Mouse (Mus musculus) CH12.LX (cell line): ENCODE measurements at regions not wholly inside any gene's neighbourhood (a gene's known extent, or its start where the extent isn't known, plus 50 kb on each side); places are given as distances from the start of the nearest gene placed in this dataset.

Source experiments
- POLR2A ChIP-seq: IDR thresholded peaks from 2 replicates; pipeline ENCODE4 v1.6.1; 2011; ENCODE audit warnings: low read depth, mild to moderate bottlenecking, improper control_type of control experiment, low read length
- ZNF384 ChIP-seq: IDR thresholded peaks from 2 replicates; pipeline ENCODE4 v1.6.1; 2012; ENCODE audit warnings: low read depth, low read length, improper control_type of control experiment, inconsistent platforms

- TF ChIP-seq ZNF384: no peak
- TF ChIP-seq POLR2A: no peak
These were observed 548.1 kb downstream of the Tm4sf1 start for GRCm38 (mm10) chr3:56753654-56754053.
